Comparison of ENCODE assay signal across 7 mouse cellular contexts in the genomic region with DNA sequence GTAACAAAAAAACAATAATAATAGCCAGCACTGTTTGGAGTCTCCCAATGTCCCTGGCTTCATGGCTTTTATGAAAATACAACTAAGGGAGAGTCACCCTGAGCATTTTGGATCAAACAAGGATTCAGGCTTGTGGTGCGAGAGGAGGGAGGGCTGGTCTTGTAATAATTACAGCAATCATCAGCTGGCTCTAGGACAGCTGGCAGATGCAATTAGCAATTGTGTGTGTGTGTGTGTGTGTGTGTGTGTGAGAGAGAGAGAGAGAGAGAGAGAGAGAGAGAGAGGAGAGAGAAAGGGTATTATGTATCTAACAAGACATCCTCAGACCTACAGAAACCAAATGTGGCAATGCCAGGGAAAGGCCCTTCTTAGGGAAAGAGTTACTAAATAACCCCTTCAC. TPM values are rescaled to one million over a fixed set of nuclear protein-coding genes. Genes with fewer than 3 reads are reported as not detected.
DNase-seq lines count a peak whose midpoint lies in the region; ATAC-seq and TF ChIP-seq lines count a peak whose summit lies in the region.

No protein-coding gene starts in this region.

- no peaks in the 10 kb centered on the region for H3K27me3 ChIP-seq in neural tube, embryonic 11.5 days (ENCODE audit: control insufficient read depth, insufficient read depth, low read length)
- no peaks in the 10 kb centered on the region for H3K27me3 ChIP-seq in heart, embryonic 12.5 days (replicated peaks)
- no peaks in the 10 kb centered on the region for H3K27me3 ChIP-seq in liver, embryonic 14.5 days (ENCODE audit: control insufficient read depth, insufficient read depth, low read length)
- no peaks in the 10 kb centered on the region for H3K27me3 ChIP-seq in stomach, embryonic 16.5 days (ENCODE audit: control insufficient read depth, insufficient read depth, low read length)

- WGBS in neural tube, embryonic 11.5 days, result 59% methylated on average over 1 of the region's 1 CpGs
- 73% methylated on average over 1 of the region's 1 CpGs for WGBS in heart, embryonic 12.5 days
- 83% methylated on average over 1 of the region's 1 CpGs for WGBS in liver, embryonic 14.5 days (ENCODE audit: insufficient replicate concordance)
- 56% methylated on average over 1 of the region's 1 CpGs for WGBS in stomach, embryonic 16.5 days

- no peaks in the 10 kb centered on the region for H3K36me3 ChIP-seq in neural tube, embryonic 11.5 days (ENCODE audit: control insufficient read depth, insufficient read depth, low read length)
- no peaks in the 10 kb centered on the region for H3K36me3 ChIP-seq in heart, embryonic 12.5 days
- H3K36me3 ChIP-seq in liver, embryonic 14.5 days (replicated peaks; ENCODE audit: control insufficient read depth, insufficient read depth, low read depth), result no peaks in the 10 kb centered on the region
- no peaks in the 10 kb centered on the region for H3K36me3 ChIP-seq in stomach, embryonic 16.5 days (ENCODE audit: control insufficient read depth, insufficient read depth, low read length)

- H3K4me3 ChIP-seq in neural tube, embryonic 11.5 days (ENCODE audit: low read depth, low read length), result peak overlapping the region; percentile 80
- peak overlapping the region; percentile 81 for H3K4me3 ChIP-seq in heart, embryonic 12.5 days
- H3K4me3 ChIP-seq in liver, embryonic 14.5 days (ENCODE audit: insufficient read depth in 1 of 2, low read depth in 2 of 2, low read length in 2 of 2), result no peak overlapping the region; a peak in 1 of 4 replicates
- peak overlapping the region; percentile 90 for H3K4me3 ChIP-seq in stomach, embryonic 16.5 days (replicated peaks; ENCODE audit: low read length)

- no peak for DNase-seq in neural tube, embryonic 11.5 days (ENCODE audit: low spot score)
- no peak for DNase-seq in neural tube, embryonic 10.5 days (ENCODE audit: extremely low spot score, low spot score)
- no peak for DNase-seq in liver, embryonic 14.5 days (ENCODE audit: low read depth in 3 of 3, low spot score in 3 of 3)
- DNase-seq in thymus, postnatal 14 days, result no peak
- DNase-seq in adrenal gland, postnatal 14 days, result no peak

- no peak overlapping the region for H3K27ac ChIP-seq in neural tube, embryonic 11.5 days (ENCODE audit: low read depth, low read length)
- H3K27ac ChIP-seq in heart, embryonic 12.5 days (ENCODE audit: poor library complexity, severe bottlenecking), result no peak overlapping the region
- no peak overlapping the region for H3K27ac ChIP-seq in liver, embryonic 14.5 days
- 0 out of 2 replicates have a peak overlapping the region, but pooled peaks have one; percentile 92 for H3K27ac ChIP-seq in stomach, embryonic 16.5 days (ENCODE audit: low read length)

- ATAC-seq in neural tube, embryonic 11.5 days (ENCODE audit: insufficient read depth, low FRiP score, low TSS enrichment), result no peak
- ATAC-seq in heart, embryonic 12.5 days (ENCODE audit: insufficient number of reproducible peaks, low FRiP score), result no peak
- no peak for ATAC-seq in liver, embryonic 14.5 days (ENCODE audit: insufficient read depth)
- no peak for ATAC-seq in stomach, embryonic 16.5 days (ENCODE audit: insufficient read depth, low FRiP score)

- no peak for TF ChIP-seq EP300 in liver, embryonic 14.5 days (IDR thresholded peaks at IDR 0.05; ENCODE audit: low read depth)

- H3K9me3 ChIP-seq in neural tube, embryonic 11.5 days (ENCODE audit: control insufficient read depth, low read length), result no peaks in the 10 kb centered on the region
- H3K9me3 ChIP-seq in heart, embryonic 12.5 days (replicated peaks), result no peaks in the 10 kb centered on the region
- H3K9me3 ChIP-seq in liver, embryonic 14.5 days (ENCODE audit: control insufficient read depth, low read length), result no peaks in the 10 kb centered on the region
- H3K9me3 ChIP-seq in stomach, embryonic 16.5 days (replicated peaks; ENCODE audit: control insufficient read depth, low read length), result no peaks in the 10 kb centered on the region

- H3K9ac ChIP-seq in neural tube, embryonic 11.5 days (ENCODE audit: low read length), result peak overlapping the region; percentile 91; the same call in 1 of the 2 replicates
- H3K9ac ChIP-seq in heart, embryonic 12.5 days, result peak overlapping the region; percentile 85
- H3K9ac ChIP-seq in liver, embryonic 14.5 days (replicated peaks), result no peak overlapping the region
- peak overlapping the region; percentile 96 for H3K9ac ChIP-seq in stomach, embryonic 16.5 days (ENCODE audit: low read length)

- 0 out of 2 replicates have a peak, but pooled peaks cover 2% of the 10 kb centered on the region for H3K4me1 ChIP-seq in neural tube, embryonic 11.5 days (ENCODE audit: control insufficient read depth, insufficient read depth, low read length)
- peaks cover 57% of the 10 kb centered on the region for H3K4me1 ChIP-seq in heart, embryonic 12.5 days (replicated peaks)
- H3K4me1 ChIP-seq in liver, embryonic 14.5 days (replicated peaks; ENCODE audit: control insufficient read depth in 2 of 2, insufficient read depth in 2 of 2, low read length in 1 of 2), result peaks cover 0 to 25% of the 10 kb centered on the region in 2 experiments; a peak in 2 of 4 replicates
- peaks cover 20% of the 10 kb centered on the region for H3K4me1 ChIP-seq in stomach, embryonic 16.5 days (ENCODE audit: control insufficient read depth, insufficient read depth, low read length)

- TF ChIP-seq CTCF in liver, embryonic 14.5 days (IDR thresholded peaks at IDR 0.05; ENCODE audit: low read depth), result no peak

- peak overlapping the region; percentile 82 for H3K4me2 ChIP-seq in neural tube, embryonic 11.5 days (ENCODE audit: low read depth)
- peak overlapping the region; percentile 77 for H3K4me2 ChIP-seq in heart, embryonic 12.5 days
- peak overlapping the region; percentile 98 for H3K4me2 ChIP-seq in liver, embryonic 14.5 days (ENCODE audit: low read depth)
- H3K4me2 ChIP-seq in stomach, embryonic 16.5 days (ENCODE audit: low read depth, low read length), result peak overlapping the region; percentile 75

RNA-seq across cellular contexts. Expression of a gene that starts 1.5 kb away (rescaled TPM):
- 4.8 and 5.7 TPM in 2 replicates for polyA plus RNA-seq in neural tube, embryonic 11.5 days (2014; fragmentation: Nextera tagmentation; extraction: Ambion mirVana)
- polyA plus RNA-seq in heart, embryonic 12.5 days (2016; fragmentation: Nextera tagmentation; extraction: Ambion mirVana), result 3.3 and 3.5 TPM in 2 replicates
- 3.2 and 4.0 TPM in 2 replicates for polyA plus RNA-seq in liver, embryonic 14.5 days (2012; rRNA removed)
- 1.7 and 2.8 TPM in 2 replicates for polyA plus RNA-seq in liver, embryonic 14.5 days (2014; fragmentation: Nextera tagmentation; extraction: Ambion mirVana)
- polyA plus RNA-seq in stomach, embryonic 16.5 days (2015; fragmentation: Nextera tagmentation; extraction: Ambion mirVana), result 2.1 and 3.2 TPM in 2 replicates
- 10.0 and 10.8 TPM in 2 replicates for total RNA-seq in adrenal gland, postnatal 14 days (2021)

Comparison
In these comparisons a context has a peak if more than half of its experiments do, and no peak if none do; other contexts are left out.
1. H3K4me3 ChIP-seq: peak in neural tube, embryonic 11.5 days (single experiment), heart, embryonic 12.5 days (single experiment) and stomach, embryonic 16.5 days (single experiment); none in liver, embryonic 14.5 days (0 of 2).
2. Peak in every context shown above with its lines, with median percentiles within 50 percentile points of each other: H3K4me2 ChIP-seq.